In the genomic region with DNA sequence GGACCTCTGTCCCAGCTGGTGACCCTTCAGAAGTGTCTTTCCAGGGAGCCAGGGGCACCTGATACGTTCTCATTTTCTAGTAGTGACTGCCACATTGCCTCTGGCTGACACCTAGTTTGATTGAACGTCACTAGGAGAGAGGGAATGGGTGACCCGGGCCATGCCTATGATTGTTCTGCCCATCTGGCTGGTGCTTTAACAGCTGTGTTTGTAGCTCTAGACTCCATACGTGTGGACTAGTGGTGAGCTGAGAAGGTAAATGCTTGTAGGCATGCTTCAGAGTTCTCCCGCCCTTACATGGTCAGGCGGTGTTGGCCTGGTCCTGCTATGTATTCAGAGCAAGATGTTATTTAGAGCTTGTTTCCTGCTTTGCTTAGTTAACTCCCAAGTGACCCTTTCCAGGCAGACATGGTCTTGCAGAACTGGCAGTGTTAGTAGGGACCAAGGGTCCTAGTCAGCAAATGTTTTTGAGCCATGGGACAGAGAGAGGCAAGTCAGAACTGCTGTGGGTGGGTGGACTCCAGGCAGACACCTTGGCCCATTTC, we compare ENCODE assay signal across 14 mouse cellular contexts. TPM values are rescaled to one million over a fixed set of nuclear protein-coding genes. Genes with fewer than 3 reads are reported as not detected.
DNase-seq lines count a peak whose midpoint lies in the region; ATAC-seq lines count a peak whose summit lies in the region.
"Had no signal": no experiment of that assay in that cellular context is flagged by ENCODE, and none has a peak within 500 bp of the region (broad histone marks: within the 10 kb centered on the region; RNA-seq: fewer than 3 reads in every experiment).

No protein-coding gene starts in this region.

- H3K4me3 ChIP-seq in kidney, embryonic 16.5 days (ENCODE audit: low read length) = no peak overlapping the region
- H3K4me3 ChIP-seq in kidney, embryonic 14.5 days (ENCODE audit: low read length) = no peak overlapping the region
- no peak overlapping the region for H3K4me3 ChIP-seq in heart, embryonic 16.5 days (ENCODE audit: low read length)
- H3K4me3 ChIP-seq in neural tube, embryonic 15.5 days (replicated peaks) = no peak overlapping the region
- H3K4me3 ChIP-seq: embryonic facial prominence, embryonic 15.5 days; forebrain, embryonic 12.5 days; liver, embryonic 13.5 days; neural tube, embryonic 12.5 days had no signal

- no peaks in the 10 kb centered on the region for H3K27me3 ChIP-seq in kidney, embryonic 16.5 days (ENCODE audit: insufficient read depth, low read length)
- H3K27me3 ChIP-seq in kidney, embryonic 14.5 days (ENCODE audit: control insufficient read depth, insufficient read depth, low read length) = no peaks in the 10 kb centered on the region
- H3K27me3 ChIP-seq in heart, embryonic 16.5 days (ENCODE audit: control insufficient read depth, insufficient read depth, low read length) = no peaks in the 10 kb centered on the region
- no peaks in the 10 kb centered on the region for H3K27me3 ChIP-seq in neural tube, embryonic 15.5 days (replicated peaks)
- H3K27me3 ChIP-seq: embryonic facial prominence, embryonic 15.5 days; forebrain, embryonic 12.5 days; liver, embryonic 13.5 days; neural tube, embryonic 12.5 days had no signal

- no peak overlapping the region for H3K4me2 ChIP-seq in kidney, embryonic 16.5 days (replicated peaks; ENCODE audit: low read depth, low read length)
- no peak overlapping the region for H3K4me2 ChIP-seq in kidney, embryonic 14.5 days (replicated peaks; ENCODE audit: low read depth, low read length)
- peak overlapping the region; percentile 81; the same call in 1 of the 2 replicates for H3K4me2 ChIP-seq in heart, embryonic 16.5 days (ENCODE audit: low read depth, low read length)
- no peak overlapping the region for H3K4me2 ChIP-seq in neural tube, embryonic 15.5 days
- H3K4me2 ChIP-seq: embryonic facial prominence, embryonic 15.5 days; forebrain, embryonic 12.5 days; liver, embryonic 13.5 days; neural tube, embryonic 12.5 days had no signal

- H3K36me3 ChIP-seq in kidney, embryonic 16.5 days (ENCODE audit: insufficient read depth, low read length) = no peaks in the 10 kb centered on the region
- H3K36me3 ChIP-seq in kidney, embryonic 14.5 days (ENCODE audit: control insufficient read depth, insufficient read depth, low read length) = no peaks in the 10 kb centered on the region
- no peaks in the 10 kb centered on the region for H3K36me3 ChIP-seq in heart, embryonic 16.5 days (ENCODE audit: control insufficient read depth, insufficient read depth)
- no peaks in the 10 kb centered on the region for H3K36me3 ChIP-seq in neural tube, embryonic 15.5 days
- H3K36me3 ChIP-seq: embryonic facial prominence, embryonic 15.5 days; forebrain, embryonic 12.5 days; liver, embryonic 13.5 days; neural tube, embryonic 12.5 days had no signal

- no peak overlapping the region for H3K9ac ChIP-seq in kidney, embryonic 16.5 days (replicated peaks; ENCODE audit: low read length)
- H3K9ac ChIP-seq in kidney, embryonic 14.5 days (ENCODE audit: low read depth, low read length) = no peak overlapping the region
- H3K9ac ChIP-seq in heart, embryonic 16.5 days (ENCODE audit: low read length) = peak overlapping the region; percentile 32; the same call in 1 of the 2 replicates
- no peak overlapping the region for H3K9ac ChIP-seq in neural tube, embryonic 15.5 days (replicated peaks)
- H3K9ac ChIP-seq: embryonic facial prominence, embryonic 15.5 days; forebrain, embryonic 12.5 days; liver, embryonic 13.5 days; neural tube, embryonic 12.5 days had no signal

- no peak for ATAC-seq in kidney, embryonic 16.5 days (ENCODE audit: low FRiP score, low TSS enrichment)
- no peak for ATAC-seq in kidney, embryonic 14.5 days (ENCODE audit: low FRiP score, low TSS enrichment)
- ATAC-seq in heart, embryonic 16.5 days (replicated peaks; ENCODE audit: extremely low read depth, insufficient read depth, low FRiP score) = no peak
- no peak for ATAC-seq in neural tube, embryonic 15.5 days (ENCODE audit: low FRiP score)

- WGBS in kidney, embryonic 16.5 days = 33% methylated on average over 6 of the region's 6 CpGs
- 47% methylated on average over 6 of the region's 6 CpGs for WGBS in kidney, embryonic 14.5 days
- 33% methylated on average over 6 of the region's 6 CpGs for WGBS in heart, embryonic 16.5 days
- WGBS in neural tube, embryonic 15.5 days = 71% methylated on average over 6 of the region's 6 CpGs

- H3K27ac ChIP-seq in kidney, embryonic 16.5 days (ENCODE audit: low read length) = peak overlapping the region; percentile 36; the same call in 1 of the 2 replicates
- no peak overlapping the region; the same call in 1 of the 2 replicates for H3K27ac ChIP-seq in kidney, embryonic 14.5 days (ENCODE audit: low read depth, low read length)
- peak overlapping the region; percentile 59 for H3K27ac ChIP-seq in heart, embryonic 16.5 days (ENCODE audit: low read length)
- no peak overlapping the region for H3K27ac ChIP-seq in neural tube, embryonic 15.5 days (replicated peaks)
- H3K27ac ChIP-seq: embryonic facial prominence, embryonic 15.5 days; forebrain, embryonic 12.5 days; liver, embryonic 13.5 days; macrophage; neural tube, embryonic 12.5 days had no signal

- H3K9me3 ChIP-seq in kidney, embryonic 16.5 days (ENCODE audit: low read length) = no peaks in the 10 kb centered on the region
- H3K9me3 ChIP-seq in kidney, embryonic 14.5 days (ENCODE audit: control insufficient read depth, low read length) = no peaks in the 10 kb centered on the region
- H3K9me3 ChIP-seq in heart, embryonic 16.5 days (replicated peaks; ENCODE audit: control insufficient read depth, low read length) = no peaks in the 10 kb centered on the region
- no peaks in the 10 kb centered on the region for H3K9me3 ChIP-seq in neural tube, embryonic 15.5 days (replicated peaks)
- H3K9me3 ChIP-seq: embryonic facial prominence, embryonic 15.5 days; forebrain, embryonic 12.5 days; liver, embryonic 13.5 days; neural tube, embryonic 12.5 days had no signal

- peak; percentile 44 for DNase-seq in cerebellum, adult 9-11 months
- DNase-seq in cerebellum, postnatal 36 days = no peak
- peak; percentile 10 for DNase-seq in adipocyte (ENCODE audit: low spot score)
- no peak for DNase-seq in adrenal gland, postnatal 10 days
- DNase-seq: liver, embryonic 13.5 days; thymus, adult 18-20 months had no signal

- peaks cover 47% of the 10 kb centered on the region for H3K4me1 ChIP-seq in kidney, embryonic 16.5 days (ENCODE audit: insufficient read depth, low read length)
- peaks cover 25% of the 10 kb centered on the region for H3K4me1 ChIP-seq in kidney, embryonic 14.5 days (ENCODE audit: control insufficient read depth, insufficient read depth, low read length)
- peaks cover 55% of the 10 kb centered on the region for H3K4me1 ChIP-seq in heart, embryonic 16.5 days (ENCODE audit: control insufficient read depth, insufficient read depth, low read length)
- peaks cover 47% of the 10 kb centered on the region for H3K4me1 ChIP-seq in neural tube, embryonic 15.5 days

RNA-seq across cellular contexts. Expression of a gene that starts 3.9 kb away (rescaled TPM):
- 16.0 and 17.7 TPM in 2 replicates for polyA plus RNA-seq in kidney, embryonic 16.5 days (2015; fragmentation: Nextera tagmentation; extraction: Ambion mirVana)
- polyA plus RNA-seq in kidney, embryonic 14.5 days (2014; fragmentation: Nextera tagmentation; extraction: Ambion mirVana) = 19.6 and 26.1 TPM in 2 replicates
- 47.4 and 54.8 TPM in 2 replicates for polyA plus RNA-seq in heart, embryonic 16.5 days (2015; fragmentation: Nextera tagmentation; extraction: Ambion mirVana)
- total RNA-seq in adrenal gland, postnatal 10 days (2021) = 10 to 100 TPM; 59.4 to 64.1 TPM
- 18.4 and 20.9 TPM in 2 replicates for polyA plus RNA-seq in neural tube, embryonic 15.5 days (2015; fragmentation: Nextera tagmentation; extraction: Ambion mirVana)

Comparison
In these comparisons a context has a peak if more than half of its experiments do, and no peak if none do; other contexts are left out.
1. DNase-seq: peak in cerebellum, adult 9-11 months (single experiment) and adipocyte (single experiment); none in cerebellum, postnatal 36 days (0 of 2) and adrenal gland, postnatal 10 days (single experiment).
2. H3K27ac ChIP-seq: peak in kidney, embryonic 16.5 days (single experiment) and heart, embryonic 16.5 days (single experiment); none in kidney, embryonic 14.5 days (single experiment) and neural tube, embryonic 15.5 days (single experiment).